Mouse (Mus musculus): ENCODE results near the gene Gm17606.

- TF ChIP-seq EP300 (IDR thresholded peaks at IDR 0.05; ENCODE audit: low read depth) = no peak
- no peak for TF ChIP-seq CTCF (IDR thresholded peaks at IDR 0.05; ENCODE audit: low read depth)
These were observed 44.7 kb downstream of the Gm17606 start for GRCm38 (mm10) chr14:54685471-54685870.

Data from liver, embryonic 14.5 days (tissue).